ENCODE assay signal across 8 mouse cellular contexts in the genomic region with DNA sequence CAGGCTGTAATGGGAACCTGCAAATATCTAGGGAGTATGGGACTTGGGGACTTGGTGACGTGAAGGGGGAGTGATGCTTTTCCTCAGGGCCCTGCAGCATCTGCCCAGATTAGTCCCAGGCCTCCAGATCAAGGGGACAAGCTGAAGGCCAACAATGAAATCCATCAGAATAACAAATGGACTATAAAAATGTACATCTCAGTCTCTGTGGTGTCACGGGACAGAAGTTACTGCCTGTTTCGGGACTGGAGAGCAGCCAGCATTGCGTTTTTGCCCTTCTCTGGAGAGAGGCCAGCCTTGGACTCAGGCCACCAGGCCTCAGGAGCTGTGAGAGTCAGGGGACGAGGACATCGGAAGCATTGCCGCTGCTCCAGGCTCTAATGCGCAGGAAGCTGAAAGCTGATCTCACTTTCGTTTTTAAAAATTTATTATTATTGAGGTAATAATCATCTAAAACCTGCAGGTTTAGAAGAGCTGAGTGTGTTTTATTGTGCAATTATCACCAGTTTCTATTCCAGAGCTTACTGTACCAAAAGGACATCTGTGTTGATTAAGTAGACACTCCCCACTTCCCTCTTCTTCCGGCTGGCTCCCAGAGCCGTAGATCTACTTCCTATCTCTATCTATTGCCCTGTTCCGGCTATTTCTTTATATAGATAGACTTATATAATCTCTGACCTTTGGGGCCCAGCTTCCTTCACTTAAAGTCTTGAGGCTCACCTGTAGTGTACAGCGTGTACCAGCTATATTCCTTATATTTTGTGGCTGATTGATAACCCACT.
DNase-seq lines count a peak whose midpoint lies in the region; ATAC-seq lines count a peak whose summit lies in the region.

No protein-coding gene starts in this region.

- no peak overlapping the region for H3K27ac ChIP-seq in heart, embryonic 14.5 days (replicated peaks in 1 of 2; ENCODE audit: control insufficient read depth in 1 of 2, insufficient read depth in 1 of 2, low read depth in 2 of 2, low read length in 2 of 2)
- H3K27ac ChIP-seq in forebrain, embryonic 14.5 days (ENCODE audit: low read depth, low read length): no peak overlapping the region

- no peak overlapping the region for H3K4me3 ChIP-seq in heart, embryonic 14.5 days (ENCODE audit: control insufficient read depth in 1 of 2, insufficient read depth in 1 of 2, low read depth in 1 of 2, low read length in 2 of 2)
- no peak overlapping the region for H3K4me3 ChIP-seq in forebrain, embryonic 14.5 days (ENCODE audit: low read depth, low read length)

- DNase-seq in layer of hippocampus, postnatal 14 days (ENCODE audit: low spot score in 2 of 2): peak; percentile 24 to 35
- DNase-seq in layer of hippocampus, adult 18-20 months (ENCODE audit: low spot score in 2 of 2): no peak
- DNase-seq in adrenal gland, postnatal 25 days: peak; percentile 90
- DNase-seq in lung, adult 18-20 months: peak; percentile 16 to 21
- DNase-seq in forebrain, embryonic 14.5 days (ENCODE audit: low spot score): no peak
- DNase-seq in spleen, postnatal 36 days (ENCODE audit: low spot score in 2 of 2): no peak

- no peaks in the 10 kb centered on the region for H3K36me3 ChIP-seq in heart, embryonic 14.5 days (ENCODE audit: control insufficient read depth, insufficient read depth, low read length)
- H3K36me3 ChIP-seq in forebrain, embryonic 14.5 days (ENCODE audit: control insufficient read depth, insufficient read depth, low read length): no peaks in the 10 kb centered on the region

- 55% methylated on average over 13 of the region's 13 CpGs for WGBS in heart, embryonic 14.5 days
- 70% methylated on average over 13 of the region's 13 CpGs for WGBS in forebrain, embryonic 14.5 days

- H3K9ac ChIP-seq in heart, embryonic 14.5 days (ENCODE audit: low read length): no peak overlapping the region
- no peak overlapping the region for H3K9ac ChIP-seq in forebrain, embryonic 14.5 days (ENCODE audit: low read length)

- H3K4me1 ChIP-seq in heart, embryonic 14.5 days (ENCODE audit: control insufficient read depth in 2 of 2, insufficient read depth in 2 of 2, low read length in 2 of 2): peaks cover 5% of the 10 kb centered on the region in 2 experiments; a peak in 2 of 4 replicates
- peaks cover 5% of the 10 kb centered on the region for H3K4me1 ChIP-seq in forebrain, embryonic 14.5 days (ENCODE audit: control insufficient read depth, insufficient read depth, low read length)

- H3K9me3 ChIP-seq in heart, embryonic 14.5 days (ENCODE audit: control insufficient read depth, low read length): no peaks in the 10 kb centered on the region
- H3K9me3 ChIP-seq in forebrain, embryonic 14.5 days (replicated peaks; ENCODE audit: control insufficient read depth, low read length): no peaks in the 10 kb centered on the region

- H3K27me3 ChIP-seq in heart, embryonic 14.5 days (ENCODE audit: control insufficient read depth, insufficient read depth, low read length): no peaks in the 10 kb centered on the region
- 0 out of 2 replicates have a peak, but pooled peaks cover 5% of the 10 kb centered on the region for H3K27me3 ChIP-seq in forebrain, embryonic 14.5 days (replicated peaks; ENCODE audit: control insufficient read depth, insufficient read depth, low read length)

- H3K4me2 ChIP-seq in heart, embryonic 14.5 days (ENCODE audit: low read length): peak overlapping the region; percentile 9; the same call in 1 of the 2 replicates
- no peak overlapping the region for H3K4me2 ChIP-seq in forebrain, embryonic 14.5 days (ENCODE audit: low read length)

- no peak for ATAC-seq in heart, embryonic 14.5 days (ENCODE audit: insufficient number of reproducible peaks, insufficient read depth, low FRiP score, low read depth)
- no peak for ATAC-seq in forebrain, embryonic 14.5 days
- no peak for ATAC-seq in erythroblast, adult 5-6 weeks (replicated peaks; ENCODE audit: low FRiP score, poor library complexity, severe bottlenecking)

Comparison
In these comparisons a context has a peak if more than half of its experiments do, and no peak if none do; other contexts are left out.
1. DNase-seq: peak in layer of hippocampus, postnatal 14 days (2 of 2), adrenal gland, postnatal 25 days (single experiment) and lung, adult 18-20 months (2 of 2); none in layer of hippocampus, adult 18-20 months (0 of 2), forebrain, embryonic 14.5 days (single experiment) and spleen, postnatal 36 days (0 of 2).